Mouse (Mus musculus): ENCODE data around the gene Cep128. TPM values are rescaled to one million over a fixed set of nuclear protein-coding genes. Genes with fewer than 3 reads are reported as not detected.

Gene Cep128
- polyA plus RNA-seq, 1 experiment from 2014 or later, result 6.4 TPM

GRCm38 (mm10) chr12:91027681-91028080 lies 356.5 kb downstream of the Cep128 start:
- H3K36me3 ChIP-seq (ENCODE audit: control insufficient read depth, insufficient read depth), result no peaks in the 10 kb centered on the region
- no peak overlapping the region for H3K9ac ChIP-seq (replicated peaks; ENCODE audit: low read depth, low read length)
- ATAC-seq, result no peak

GRCm38 (mm10) chr12:91027100-91027499 lies 357.1 kb downstream of the Cep128 start:
- H3K4me1 ChIP-seq (replicated peaks; ENCODE audit: control insufficient read depth, insufficient read depth, low read length), result no peaks in the 10 kb centered on the region
- WGBS, result 87% methylated on average over 4 of the region's 4 CpGs
- H3K4me2 ChIP-seq (ENCODE audit: low read length), result no peak overlapping the region
- ATAC-seq, result no peak
- no peaks in the 10 kb centered on the region for H3K27me3 ChIP-seq (replicated peaks; ENCODE audit: control insufficient read depth, insufficient read depth, low read length)
- no peak overlapping the region for H3K27ac ChIP-seq (ENCODE audit: low read length)
- no peak overlapping the region for H3K4me3 ChIP-seq (replicated peaks; ENCODE audit: low read length)
- no peaks in the 10 kb centered on the region for H3K36me3 ChIP-seq (ENCODE audit: control insufficient read depth, insufficient read depth)
- H3K9me3 ChIP-seq (ENCODE audit: control insufficient read depth, low read length), result no peaks in the 10 kb centered on the region
- no peak overlapping the region for H3K9ac ChIP-seq (replicated peaks; ENCODE audit: low read depth, low read length)

More at GRCm38 (mm10) chr12:91027681-91028080, 356.5 kb downstream of the Cep128 start:
- Histone ChIP-seq H3K4me1 (replicated peaks; ENCODE audit: control insufficient read depth, insufficient read depth, low read length) (no peaks in the 10 kb centered on the region), H3K4me3 (replicated peaks; ENCODE audit: low read length) (no peak overlapping the region), H3K27ac (ENCODE audit: low read length) (no peak overlapping the region), H3K27me3 (replicated peaks; ENCODE audit: control insufficient read depth, insufficient read depth, low read length) (no peaks in the 10 kb centered on the region), H3K9me3 (ENCODE audit: control insufficient read depth, low read length) (no peaks in the 10 kb centered on the region), H3K4me2 (ENCODE audit: low read length) (no peak overlapping the region)
- 77% methylated on average over 9 of the region's 9 CpGs for WGBS

DNA sequence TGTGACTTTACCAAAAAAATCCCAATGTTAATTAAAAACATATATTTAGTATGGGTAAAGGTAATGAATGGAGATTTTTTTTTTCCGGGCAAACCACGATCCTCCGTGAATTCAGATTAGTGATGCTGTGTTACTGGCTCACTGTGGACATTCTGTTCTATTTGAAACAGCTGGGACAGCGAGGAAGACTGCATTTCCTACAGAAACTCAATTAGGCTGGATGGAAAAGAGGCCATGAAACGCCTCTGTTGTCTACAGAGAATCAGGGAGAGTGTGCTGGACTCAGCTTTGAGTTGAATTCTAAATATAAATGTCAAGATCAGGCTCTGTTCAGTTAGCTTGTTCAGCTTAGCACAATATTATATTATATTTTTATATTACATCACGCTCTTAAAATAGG lies 369.1 kb downstream of the Cep128 start:
- H3K9me3 ChIP-seq (ENCODE audit: control insufficient read depth, low read length), result no peaks in the 10 kb centered on the region
- H3K27ac ChIP-seq (ENCODE audit: low read length), result no peak overlapping the region
- H3K4me1 ChIP-seq (replicated peaks; ENCODE audit: control insufficient read depth, insufficient read depth, low read length), result no peaks in the 10 kb centered on the region
- no peak overlapping the region for H3K4me2 ChIP-seq (ENCODE audit: low read length)
- WGBS, result 80% methylated on average over 6 of the region's 6 CpGs
- no peak overlapping the region for H3K9ac ChIP-seq (replicated peaks; ENCODE audit: low read depth, low read length)
- H3K36me3 ChIP-seq (ENCODE audit: control insufficient read depth, insufficient read depth), result no peaks in the 10 kb centered on the region
- H3K27me3 ChIP-seq (replicated peaks; ENCODE audit: control insufficient read depth, insufficient read depth, low read length), result no peaks in the 10 kb centered on the region
- no peak overlapping the region for H3K4me3 ChIP-seq (replicated peaks; ENCODE audit: low read length)
- ATAC-seq, result no peak

DNA sequence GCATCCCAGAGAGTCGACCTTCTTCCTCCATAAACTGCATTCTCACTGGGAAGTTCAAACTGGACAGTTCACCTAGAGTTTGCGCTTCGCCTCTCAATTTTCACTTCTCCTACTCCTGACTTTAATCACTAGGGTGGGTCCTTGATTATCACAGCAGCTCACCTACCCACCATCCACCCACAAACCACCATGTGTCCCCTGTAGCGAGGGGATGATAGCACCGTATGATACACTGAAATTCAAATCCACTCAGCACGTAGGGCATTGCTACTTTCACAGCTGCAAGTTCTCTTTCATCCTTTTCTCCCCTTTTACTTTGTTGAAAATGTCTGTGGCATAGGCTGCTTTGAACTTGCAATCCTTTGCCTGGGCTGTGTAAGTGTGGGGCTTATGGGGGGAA lies 371.2 kb downstream of the Cep128 start:
- Histone ChIP-seq H3K27ac (ENCODE audit: low read length) (no peak overlapping the region), H3K4me2 (ENCODE audit: low read length) (no peak overlapping the region), H3K9ac (replicated peaks; ENCODE audit: low read depth, low read length) (no peak overlapping the region), H3K4me1 (replicated peaks; ENCODE audit: control insufficient read depth, insufficient read depth, low read length) (no peaks in the 10 kb centered on the region), H3K36me3 (ENCODE audit: control insufficient read depth, insufficient read depth) (no peaks in the 10 kb centered on the region), H3K27me3 (replicated peaks; ENCODE audit: control insufficient read depth, insufficient read depth, low read length) (no peaks in the 10 kb centered on the region), H3K9me3 (ENCODE audit: control insufficient read depth, low read length) (no peaks in the 10 kb centered on the region), H3K4me3 (replicated peaks; ENCODE audit: low read length) (no peak overlapping the region)
- 78% methylated on average over 6 of the region's 6 CpGs for WGBS
- ATAC-seq, result no peak

- no peak for ATAC-seq
- no peak overlapping the region for H3K9ac ChIP-seq (replicated peaks; ENCODE audit: low read depth, low read length)
- H3K27me3 ChIP-seq (replicated peaks; ENCODE audit: control insufficient read depth, insufficient read depth, low read length), result no peaks in the 10 kb centered on the region
- H3K9me3 ChIP-seq (ENCODE audit: control insufficient read depth, low read length), result no peaks in the 10 kb centered on the region
- WGBS, result 25% methylated on average over 4 of the region's 4 CpGs
- no peak overlapping the region for H3K27ac ChIP-seq (ENCODE audit: low read length)
- H3K4me3 ChIP-seq (replicated peaks; ENCODE audit: low read length), result no peak overlapping the region
- no peak overlapping the region for H3K4me2 ChIP-seq (ENCODE audit: low read length)
- no peaks in the 10 kb centered on the region for H3K4me1 ChIP-seq (replicated peaks; ENCODE audit: control insufficient read depth, insufficient read depth, low read length)
- H3K36me3 ChIP-seq (ENCODE audit: control insufficient read depth, insufficient read depth), result no peaks in the 10 kb centered on the region
These were observed 372.0 kb downstream of the Cep128 start for GRCm38 (mm10) chr12:91012184-91012583.

DNA sequence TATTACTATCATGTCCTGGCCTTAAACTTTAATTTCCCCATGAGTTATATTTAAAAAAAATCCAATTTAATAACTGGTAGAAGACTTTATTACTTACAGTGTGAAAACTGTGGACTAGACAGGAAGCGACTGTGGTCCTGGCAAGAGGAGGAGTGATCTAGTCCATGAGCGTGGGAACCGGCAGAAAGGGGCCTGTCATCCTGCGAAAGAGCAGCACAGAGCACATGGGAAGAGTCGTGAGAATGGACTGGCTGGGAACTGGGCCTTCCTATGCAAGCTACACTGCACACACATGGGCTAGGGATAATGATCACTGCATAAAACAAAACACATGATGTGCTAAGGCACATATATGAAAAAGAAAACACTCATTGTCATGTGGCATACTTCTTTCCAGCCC lies 375.5 kb downstream of the Cep128 start:
- ATAC-seq, result no peak
- Histone ChIP-seq H3K27me3 (replicated peaks; ENCODE audit: control insufficient read depth, insufficient read depth, low read length) (no peaks in the 10 kb centered on the region), H3K9ac (replicated peaks; ENCODE audit: low read depth, low read length) (no peak overlapping the region), H3K27ac (ENCODE audit: low read length) (no peak overlapping the region), H3K9me3 (ENCODE audit: control insufficient read depth, low read length) (no peaks in the 10 kb centered on the region), H3K4me1 (replicated peaks; ENCODE audit: control insufficient read depth, insufficient read depth, low read length) (no peaks in the 10 kb centered on the region), H3K4me2 (ENCODE audit: low read length) (no peak overlapping the region), H3K36me3 (ENCODE audit: control insufficient read depth, insufficient read depth) (no peaks in the 10 kb centered on the region), H3K4me3 (replicated peaks; ENCODE audit: low read length) (no peak overlapping the region)
- 87% methylated on average over 5 of the region's 5 CpGs for WGBS

DNA sequence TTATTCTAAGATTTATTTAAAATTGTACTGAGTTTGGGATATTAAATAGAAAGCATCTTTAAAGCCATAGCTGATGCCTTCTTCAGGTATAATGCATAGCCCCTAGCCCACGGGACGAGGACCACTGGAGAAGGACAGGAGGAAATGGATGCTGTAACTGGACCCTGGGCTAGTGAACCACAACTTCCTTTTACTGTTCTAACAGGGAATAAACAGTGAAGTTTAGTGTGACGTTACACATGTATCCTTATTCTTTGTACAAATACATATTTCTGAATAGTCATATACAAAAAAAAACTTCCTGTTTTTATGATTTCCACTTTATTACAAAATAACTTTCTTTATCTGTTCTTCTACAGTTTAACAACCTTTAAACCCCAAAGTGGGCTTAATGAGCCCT lies 376.0 kb downstream of the Cep128 start:
- Histone ChIP-seq H3K27me3 (replicated peaks; ENCODE audit: control insufficient read depth, insufficient read depth, low read length) (no peaks in the 10 kb centered on the region), H3K4me2 (ENCODE audit: low read length) (no peak overlapping the region), H3K4me3 (replicated peaks; ENCODE audit: low read length) (no peak overlapping the region), H3K36me3 (ENCODE audit: control insufficient read depth, insufficient read depth) (no peaks in the 10 kb centered on the region), H3K4me1 (replicated peaks; ENCODE audit: control insufficient read depth, insufficient read depth, low read length) (no peaks in the 10 kb centered on the region), H3K9ac (replicated peaks; ENCODE audit: low read depth, low read length) (no peak overlapping the region), H3K9me3 (ENCODE audit: control insufficient read depth, low read length) (no peaks in the 10 kb centered on the region), H3K27ac (ENCODE audit: low read length) (no peak overlapping the region)
- 92% methylated on average over 3 of the region's 3 CpGs for WGBS
- no peak for ATAC-seq

DNA sequence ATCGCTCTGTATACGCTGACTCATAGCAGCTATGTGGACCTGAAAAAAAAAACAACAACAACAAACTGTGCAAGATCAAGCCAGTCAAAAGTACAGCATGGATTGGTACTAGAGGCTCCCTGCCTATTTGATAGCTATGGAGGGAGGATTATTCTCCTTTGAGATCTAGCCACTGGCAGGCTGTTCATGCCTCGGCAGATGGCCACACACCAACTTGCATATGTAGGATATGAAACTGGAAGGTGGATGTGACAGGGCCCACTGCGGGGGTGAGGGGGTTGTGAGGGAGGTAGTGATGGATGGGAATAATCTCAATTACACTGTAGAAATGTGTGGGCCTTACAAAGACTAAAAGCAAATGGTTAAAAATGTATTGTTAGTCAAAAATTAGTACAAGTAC lies 386.7 kb downstream of the Cep128 start:
- Histone ChIP-seq H3K4me1 (replicated peaks; ENCODE audit: control insufficient read depth, insufficient read depth, low read length) (no peaks in the 10 kb centered on the region), H3K4me2 (ENCODE audit: low read length) (no peak overlapping the region), H3K9me3 (ENCODE audit: control insufficient read depth, low read length) (no peaks in the 10 kb centered on the region), H3K9ac (replicated peaks; ENCODE audit: low read depth, low read length) (no peak overlapping the region), H3K36me3 (ENCODE audit: control insufficient read depth, insufficient read depth) (no peaks in the 10 kb centered on the region), H3K27ac (ENCODE audit: low read length) (no peak overlapping the region), H3K27me3 (replicated peaks; ENCODE audit: control insufficient read depth, insufficient read depth, low read length) (no peaks in the 10 kb centered on the region), H3K4me3 (replicated peaks; ENCODE audit: low read length) (no peak overlapping the region)
- WGBS, result 81% methylated on average over 4 of the region's 4 CpGs
- ATAC-seq, result no peak

DNA sequence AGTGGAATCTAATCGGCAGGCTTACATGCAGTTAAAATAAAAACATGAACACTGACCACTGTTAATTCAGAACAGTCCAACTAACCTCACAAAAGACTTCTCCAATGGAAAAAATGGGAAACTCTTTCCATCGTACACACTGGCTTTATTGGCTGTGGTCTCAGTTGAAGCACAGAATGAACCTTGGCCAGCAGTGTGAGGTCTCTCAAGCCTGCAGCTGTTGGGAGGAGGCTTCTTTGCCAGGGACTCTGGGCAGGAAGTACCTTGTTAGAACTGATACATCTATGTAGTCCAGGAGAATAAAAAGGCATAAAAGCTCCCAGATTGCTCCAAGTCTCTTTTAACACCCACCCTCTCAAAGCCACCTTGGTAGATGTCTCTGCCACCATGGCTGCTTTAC lies 390.9 kb downstream of the Cep128 start:
- WGBS, result 92% methylated on average over 2 of the region's 2 CpGs
- H3K4me2 ChIP-seq (ENCODE audit: low read length), result no peak overlapping the region
- H3K4me3 ChIP-seq (replicated peaks; ENCODE audit: low read length), result no peak overlapping the region
- no peaks in the 10 kb centered on the region for H3K27me3 ChIP-seq (replicated peaks; ENCODE audit: control insufficient read depth, insufficient read depth, low read length)
- no peak overlapping the region for H3K27ac ChIP-seq (ENCODE audit: low read length)
- no peak overlapping the region for H3K9ac ChIP-seq (replicated peaks; ENCODE audit: low read depth, low read length)
- no peaks in the 10 kb centered on the region for H3K9me3 ChIP-seq (ENCODE audit: control insufficient read depth, low read length)
- ATAC-seq, result no peak
- no peaks in the 10 kb centered on the region for H3K36me3 ChIP-seq (ENCODE audit: control insufficient read depth, insufficient read depth)
- H3K4me1 ChIP-seq (replicated peaks; ENCODE audit: control insufficient read depth, insufficient read depth, low read length), result no peaks in the 10 kb centered on the region

DNA sequence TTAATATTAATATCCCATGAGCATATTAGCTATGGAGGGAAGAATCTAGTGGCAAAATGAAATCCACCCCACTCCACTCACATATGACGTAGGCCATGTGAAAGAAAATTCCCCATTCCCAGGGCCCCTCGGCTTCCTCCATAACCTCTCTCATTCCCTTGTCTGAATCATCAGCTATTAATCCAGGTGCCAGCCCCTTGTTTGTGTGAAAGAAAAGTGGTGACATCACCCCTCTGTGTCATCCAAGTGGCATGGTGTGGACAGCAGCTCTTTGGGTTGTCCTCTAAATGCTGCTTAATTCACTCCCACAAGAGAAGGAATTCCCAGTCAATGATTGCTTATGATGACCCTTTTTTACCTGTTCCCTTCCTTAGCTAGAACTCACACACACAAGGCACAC lies 396.4 kb downstream of the Cep128 start:
- Histone ChIP-seq H3K9me3 (ENCODE audit: control insufficient read depth, low read length) (no peaks in the 10 kb centered on the region), H3K36me3 (ENCODE audit: control insufficient read depth, insufficient read depth) (no peaks in the 10 kb centered on the region), H3K4me2 (ENCODE audit: low read length) (no peak overlapping the region), H3K9ac (replicated peaks; ENCODE audit: low read depth, low read length) (no peak overlapping the region), H3K27me3 (replicated peaks; ENCODE audit: control insufficient read depth, insufficient read depth, low read length) (no peaks in the 10 kb centered on the region), H3K4me3 (replicated peaks; ENCODE audit: low read length) (no peak overlapping the region), H3K4me1 (replicated peaks; ENCODE audit: control insufficient read depth, insufficient read depth, low read length) (no peaks in the 10 kb centered on the region), H3K27ac (ENCODE audit: low read length) (no peak overlapping the region)
- no peak for ATAC-seq
- 79% methylated on average over 2 of the region's 2 CpGs for WGBS

All from forebrain, embryonic 16.5 days (tissue).